Mouse (Mus musculus): ENCODE measurements around the gene Kcnh1. TPM values are rescaled to one million over a fixed set of nuclear protein-coding genes. Genes with fewer than 3 reads are reported as not detected.

Gene Kcnh1
- total and polyA plus RNA-seq, 3 experiments = 0.05 TPM; not detected in 2

DNA sequence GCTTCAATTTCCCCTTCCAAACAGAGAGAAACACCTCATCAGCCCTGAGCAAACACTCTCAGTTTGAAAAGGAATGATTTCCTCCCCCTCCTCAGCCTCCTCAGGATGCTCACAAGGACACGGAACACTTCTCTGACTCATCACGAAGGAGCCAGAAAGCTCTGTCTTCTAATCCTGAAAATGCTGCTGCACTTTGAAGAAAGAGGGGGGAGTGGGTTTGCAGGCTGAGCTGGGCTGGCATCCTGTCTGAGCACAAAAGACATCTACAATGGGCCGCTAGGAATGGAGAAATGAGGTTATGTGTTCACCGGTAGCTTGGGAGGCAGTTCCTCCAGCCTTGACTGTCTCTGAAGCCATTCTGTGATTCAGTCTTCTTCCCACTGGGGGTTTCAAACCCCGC lies 177.8 kb downstream of the Kcnh1 start:
- Histone ChIP-seq H3K9me3 (replicated peaks) (peaks cover 10% of the 10 kb centered on the region), H3K4me3 (ENCODE audit: low read depth, low read length) (no peak overlapping the region), H3K4me1 (ENCODE audit: insufficient read depth, low read depth, low read length) (no peaks in the 10 kb centered on the region), H3K27me3 (ENCODE audit: insufficient read depth, low read length) (no peaks in the 10 kb centered on the region), H3K36me3 (replicated peaks) (no peaks in the 10 kb centered on the region)
- DNase-seq (ENCODE audit: low spot score) = no peak
- TF ChIP-seq POLR2AphosphoS5 (IDR thresholded peaks at IDR 0.05; ENCODE audit: insufficient replicate concordance, low read depth, low read length) = no peak
- no peak for TF ChIP-seq GATA1 (IDR thresholded peaks at IDR 0.05; ENCODE audit: borderline replicate concordance, low read length)
- TF ChIP-seq GATA2 (IDR thresholded peaks at IDR 0.05; ENCODE audit: borderline replicate concordance, low read depth, low read length) = no peak
- no peak for TF ChIP-seq CTCF (IDR thresholded peaks at IDR 0.05; ENCODE audit: low read depth, low read length)
- no peak for TF ChIP-seq TAL1 (conservative IDR thresholded peaks at IDR 0.05; ENCODE audit: low read depth, low read length)
- ATAC-seq (ENCODE audit: extremely low read depth, insufficient number of reproducible peaks, low FRiP score, poor library complexity, severe bottlenecking) = no peak

DNA sequence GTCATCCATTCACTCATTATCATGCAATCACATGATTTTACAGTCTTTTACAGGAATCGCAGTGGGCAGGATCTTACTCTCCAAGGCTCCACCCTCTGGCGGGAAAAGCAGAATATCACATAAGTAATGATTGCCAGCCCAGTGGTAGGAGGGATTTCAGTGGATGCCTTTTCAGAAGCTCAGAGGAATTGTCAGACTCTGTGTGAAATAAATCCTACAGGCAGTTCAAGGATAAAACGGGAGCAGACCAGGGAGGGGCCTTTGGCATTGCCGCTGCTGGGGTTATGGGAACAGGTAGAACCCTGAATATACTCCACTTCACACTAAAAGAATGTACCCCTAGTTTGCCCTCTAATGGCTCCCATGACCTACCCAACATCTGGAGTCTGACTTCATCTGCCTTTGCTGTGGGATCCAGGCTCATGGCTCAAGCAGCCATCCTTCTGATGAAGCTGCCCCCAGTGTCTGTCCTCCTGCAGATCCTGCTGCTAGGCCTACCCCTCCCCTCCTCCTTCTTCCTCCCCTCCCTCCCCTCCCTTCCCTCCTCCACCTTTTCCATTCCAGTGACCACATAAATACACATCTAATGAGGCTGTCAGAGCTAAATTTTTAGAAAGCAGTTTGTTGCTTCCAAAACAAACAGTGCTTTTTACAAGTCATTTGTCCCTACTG lies 181.5 kb downstream of the Kcnh1 start:
- TF ChIP-seq GATA1 (IDR thresholded peaks at IDR 0.05; ENCODE audit: borderline replicate concordance, low read length) (no peak), GATA2 (IDR thresholded peaks at IDR 0.05; ENCODE audit: borderline replicate concordance, low read depth, low read length) (no peak), POLR2AphosphoS5 (IDR thresholded peaks at IDR 0.05; ENCODE audit: insufficient replicate concordance, low read depth, low read length) (no peak)
- ATAC-seq (ENCODE audit: extremely low read depth, insufficient number of reproducible peaks, low FRiP score, poor library complexity, severe bottlenecking) (no peak), DNase-seq (ENCODE audit: low spot score) (no peak)
- Histone ChIP-seq H3K27me3 (ENCODE audit: insufficient read depth, low read length) (no peaks in the 10 kb centered on the region), H3K4me1 (ENCODE audit: insufficient read depth, low read depth, low read length) (no peaks in the 10 kb centered on the region), H3K36me3 (replicated peaks) (no peaks in the 10 kb centered on the region), H3K4me3 (ENCODE audit: low read depth, low read length) (no peak overlapping the region), H3K9me3 (replicated peaks) (no peaks in the 10 kb centered on the region)

DNA sequence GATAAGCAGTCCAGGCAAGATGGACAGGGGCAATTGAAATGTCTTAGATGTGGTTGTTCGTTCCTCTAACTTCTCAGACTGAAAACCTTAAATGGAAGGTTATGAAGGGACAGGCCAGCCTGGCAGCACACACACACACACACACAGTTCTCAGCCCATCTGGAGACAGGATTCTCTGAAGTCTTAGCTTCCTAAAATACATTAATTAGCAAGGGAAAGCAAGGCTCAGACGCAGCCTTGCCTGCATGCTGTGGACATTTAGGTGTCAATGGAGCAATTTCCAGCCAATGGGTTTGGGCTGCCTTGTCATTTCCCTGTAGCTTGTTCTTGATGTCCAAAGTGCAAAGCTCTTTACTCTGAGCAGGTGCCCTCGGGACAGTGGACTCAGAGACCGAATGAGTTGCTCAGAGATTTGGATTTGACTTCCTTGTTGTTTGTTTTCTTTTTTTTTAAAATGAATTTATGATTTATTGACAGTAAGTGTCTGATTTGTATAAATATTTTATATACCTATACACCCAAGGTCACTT lies 188.0 kb downstream of the Kcnh1 start:
- no peak overlapping the region for H3K4me3 ChIP-seq (ENCODE audit: low read depth, low read length)
- TF ChIP-seq GATA2 (IDR thresholded peaks at IDR 0.05; ENCODE audit: borderline replicate concordance, low read depth, low read length) = no peak
- no peak for TF ChIP-seq CTCF (IDR thresholded peaks at IDR 0.05; ENCODE audit: low read depth, low read length)
- no peak for TF ChIP-seq TAL1 (conservative IDR thresholded peaks at IDR 0.05; ENCODE audit: low read depth, low read length)
- H3K4me1 ChIP-seq (ENCODE audit: insufficient read depth, low read depth, low read length) = no peaks in the 10 kb centered on the region
- H3K36me3 ChIP-seq (replicated peaks) = no peaks in the 10 kb centered on the region
- ATAC-seq (ENCODE audit: extremely low read depth, insufficient number of reproducible peaks, low FRiP score, poor library complexity, severe bottlenecking) (no peak), DNase-seq (ENCODE audit: low spot score) (no peak)
- peaks cover 12% of the 10 kb centered on the region for H3K9me3 ChIP-seq (replicated peaks)
- no peaks in the 10 kb centered on the region for H3K27me3 ChIP-seq (ENCODE audit: insufficient read depth, low read length)

DNA sequence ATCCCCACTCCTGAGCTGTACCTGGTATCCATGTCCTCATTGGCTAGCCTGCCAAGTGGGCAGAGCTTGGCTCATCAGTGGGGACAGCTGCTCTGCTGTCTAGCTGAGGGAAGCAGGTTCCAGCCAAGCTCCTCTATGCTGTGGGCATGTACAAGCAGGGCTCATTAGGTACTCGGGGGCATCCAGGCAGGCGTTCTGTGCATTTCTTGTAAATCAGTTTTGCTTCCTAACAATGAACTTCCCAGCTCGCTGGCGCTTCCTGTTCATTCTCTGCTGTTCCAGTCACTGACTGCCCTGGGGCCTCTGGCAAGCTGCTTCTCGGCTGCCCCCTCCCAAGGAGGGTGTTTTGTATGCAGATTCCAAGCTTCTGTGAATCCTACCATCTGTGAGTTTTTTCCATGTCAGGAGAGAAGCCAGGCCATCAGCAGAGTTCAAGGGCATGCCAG lies 190.0 kb downstream of the Kcnh1 start:
- Histone ChIP-seq H3K27me3 (ENCODE audit: insufficient read depth, low read length) (no peaks in the 10 kb centered on the region), H3K9me3 (replicated peaks) (peaks cover 12% of the 10 kb centered on the region), H3K4me3 (ENCODE audit: low read depth, low read length) (no peak overlapping the region), H3K4me1 (ENCODE audit: insufficient read depth, low read depth, low read length) (no peaks in the 10 kb centered on the region), H3K36me3 (replicated peaks) (no peaks in the 10 kb centered on the region)
- no peak for TF ChIP-seq GATA2 (IDR thresholded peaks at IDR 0.05; ENCODE audit: borderline replicate concordance, low read depth, low read length)
- no peak for TF ChIP-seq GATA1 (IDR thresholded peaks at IDR 0.05; ENCODE audit: borderline replicate concordance, low read length)
- TF ChIP-seq TAL1 (conservative IDR thresholded peaks at IDR 0.05; ENCODE audit: low read depth, low read length) = no peak
- no peak for TF ChIP-seq POLR2AphosphoS5 (IDR thresholded peaks at IDR 0.05; ENCODE audit: insufficient replicate concordance, low read depth, low read length)
- TF ChIP-seq CTCF (IDR thresholded peaks at IDR 0.05; ENCODE audit: low read depth, low read length) = no peak
- ATAC-seq (ENCODE audit: extremely low read depth, insufficient number of reproducible peaks, low FRiP score, poor library complexity, severe bottlenecking) (no peak), DNase-seq (ENCODE audit: low spot score) (no peak)

DNA sequence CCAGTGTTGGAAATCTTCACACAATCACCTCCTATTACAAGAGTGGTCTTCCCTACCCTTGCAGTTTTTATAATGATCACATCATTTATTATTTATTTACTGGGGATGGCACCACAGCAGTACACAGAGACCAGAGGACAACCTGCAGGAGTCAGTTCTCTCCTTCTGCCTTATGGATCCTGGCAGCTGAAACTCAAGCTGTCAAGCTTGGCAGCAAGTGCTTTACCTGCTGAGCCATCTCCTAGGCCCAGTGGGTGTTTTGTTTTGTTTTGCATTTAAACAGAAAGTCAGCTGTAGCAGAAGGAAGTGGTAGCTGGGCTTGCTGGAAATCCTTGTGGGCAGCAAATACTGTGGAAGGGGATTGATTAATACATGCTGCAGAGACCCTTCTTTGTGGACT lies 197.1 kb downstream of the Kcnh1 start:
- no peak for DNase-seq (ENCODE audit: low spot score)
- no peak for ATAC-seq (ENCODE audit: extremely low read depth, insufficient number of reproducible peaks, low FRiP score, poor library complexity, severe bottlenecking)
- no peaks in the 10 kb centered on the region for H3K36me3 ChIP-seq (replicated peaks)
- 0 out of 2 replicates have a peak, but pooled peaks cover 9% of the 10 kb centered on the region for H3K9me3 ChIP-seq (replicated peaks)
- no peaks in the 10 kb centered on the region for H3K4me1 ChIP-seq (ENCODE audit: insufficient read depth, low read depth, low read length)
- H3K4me3 ChIP-seq (ENCODE audit: low read depth, low read length) = no peak overlapping the region
- no peaks in the 10 kb centered on the region for H3K27me3 ChIP-seq (ENCODE audit: insufficient read depth, low read length)
- TF ChIP-seq GATA1 (IDR thresholded peaks at IDR 0.05; ENCODE audit: borderline replicate concordance, low read length) (no peak), CTCF (IDR thresholded peaks at IDR 0.05; ENCODE audit: low read depth, low read length) (no peak), POLR2AphosphoS5 (IDR thresholded peaks at IDR 0.05; ENCODE audit: insufficient replicate concordance, low read depth, low read length) (no peak), TAL1 (conservative IDR thresholded peaks at IDR 0.05; ENCODE audit: low read depth, low read length) (no peak)

DNA sequence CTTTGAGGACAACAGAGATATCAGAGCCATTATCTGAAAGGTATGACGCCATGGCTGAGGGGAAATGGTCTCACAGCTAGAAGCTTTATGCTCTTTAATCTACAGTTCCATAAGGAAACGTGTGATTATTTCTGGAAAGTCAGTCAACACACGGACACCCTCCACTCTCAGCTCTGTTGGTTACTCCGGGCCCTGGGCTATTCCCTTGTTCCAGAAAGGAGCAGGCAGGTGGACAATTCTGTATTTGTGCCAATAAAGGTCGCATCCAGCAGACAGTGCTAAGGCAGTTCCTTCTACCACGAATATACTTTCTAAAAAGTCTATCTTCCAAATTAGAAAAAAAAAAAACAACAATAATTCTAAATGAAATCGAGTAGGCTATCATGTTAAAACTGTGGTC lies 200.5 kb downstream of the Kcnh1 start:
- no peaks in the 10 kb centered on the region for H3K36me3 ChIP-seq (replicated peaks)
- H3K4me3 ChIP-seq (ENCODE audit: low read depth, low read length) = no peak overlapping the region
- TF ChIP-seq POLR2AphosphoS5 (IDR thresholded peaks at IDR 0.05; ENCODE audit: insufficient replicate concordance, low read depth, low read length) (no peak), GATA2 (IDR thresholded peaks at IDR 0.05; ENCODE audit: borderline replicate concordance, low read depth, low read length) (no peak), CTCF (IDR thresholded peaks at IDR 0.05; ENCODE audit: low read depth, low read length) (no peak), GATA1 (IDR thresholded peaks at IDR 0.05; ENCODE audit: borderline replicate concordance, low read length) (no peak), TAL1 (conservative IDR thresholded peaks at IDR 0.05; ENCODE audit: low read depth, low read length) (no peak)
- H3K27me3 ChIP-seq (ENCODE audit: insufficient read depth, low read length) = no peaks in the 10 kb centered on the region
- DNase-seq (ENCODE audit: low spot score) (no peak), ATAC-seq (ENCODE audit: extremely low read depth, insufficient number of reproducible peaks, low FRiP score, poor library complexity, severe bottlenecking) (no peak)
- 0 out of 2 replicates have a peak, but pooled peaks cover 11% of the 10 kb centered on the region for H3K9me3 ChIP-seq (replicated peaks)
- no peaks in the 10 kb centered on the region for H3K4me1 ChIP-seq (ENCODE audit: insufficient read depth, low read depth, low read length)

Data from G1E (cell line).